Mouse (Mus musculus) MN1 (cell line): ENCODE data around the gene Rad51c.
"Not testable (repeated sequence)": the region's sequence is repeated elsewhere in the genome, so short reads cannot be mapped to it uniquely, and the experiment has no call there.

Source experiments
- DNase-seq: peaks from one replicate; pipeline ENCODE4 v3.0.0-alpha.2; 2016; ENCODE audit warnings: low spot score

Rad51c gene

DNA sequence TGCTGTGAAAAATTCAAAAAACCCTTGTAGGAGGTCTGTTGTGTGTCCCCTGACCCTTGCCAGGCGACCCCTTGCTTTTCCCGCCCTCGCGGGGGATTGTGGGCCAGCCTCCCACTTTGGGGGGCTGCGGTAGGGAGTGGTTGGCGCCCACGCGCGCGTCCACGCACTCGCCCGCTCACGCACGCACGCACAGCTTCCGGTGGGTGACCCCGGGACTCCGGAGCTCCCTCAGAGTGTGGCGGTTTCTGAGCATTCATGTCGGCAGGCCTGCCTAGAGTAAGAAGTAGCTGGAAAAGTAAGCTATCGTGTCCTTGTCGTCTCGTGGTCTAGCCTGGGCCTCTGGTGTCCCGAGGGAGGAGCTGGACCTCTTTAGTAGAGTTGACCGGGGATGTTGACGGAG, at the start of gene Rad51c, which contains the start of gene Tex14:
Gene Rad51c (minus strand): TSS at position 79 of the 400 bp plus-strand sequence.
Gene Tex14 (plus strand): TSS at position 190 of the 400 bp plus-strand sequence.
- no peak for DNase-seq

DNA sequence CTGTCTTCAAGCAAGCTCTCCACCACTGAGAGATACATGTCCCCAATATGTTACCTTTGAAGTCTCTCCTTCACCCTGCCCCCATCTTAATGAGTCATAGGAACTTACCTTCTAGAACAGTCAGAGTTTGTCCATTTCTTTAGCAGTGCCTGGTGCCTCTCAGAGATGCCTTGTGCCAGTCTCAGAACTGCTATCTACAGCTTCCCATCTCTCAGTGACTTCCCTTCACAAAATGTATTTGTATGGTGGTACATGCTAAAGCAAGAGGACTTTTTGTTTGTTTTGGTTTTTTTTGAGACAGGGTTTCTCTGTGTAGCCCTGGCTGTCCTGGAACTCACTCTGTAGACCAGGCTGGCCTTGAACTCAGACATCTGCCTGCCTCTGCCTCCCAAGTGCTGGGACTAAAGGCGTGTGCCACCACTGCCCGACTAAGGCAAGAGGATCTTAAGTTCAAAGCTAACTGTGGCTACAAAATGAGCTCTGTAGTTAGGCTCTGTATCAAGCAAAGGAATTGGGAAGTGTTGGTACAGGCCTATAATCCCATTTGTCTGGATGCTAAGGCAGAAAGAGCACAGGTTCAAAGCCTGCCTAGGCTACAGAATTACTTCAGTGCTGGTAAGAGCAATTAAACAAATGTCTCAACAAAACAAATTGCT, 49.4 kb upstream of the Rad51c start:
- DNase-seq: no peak

DNA sequence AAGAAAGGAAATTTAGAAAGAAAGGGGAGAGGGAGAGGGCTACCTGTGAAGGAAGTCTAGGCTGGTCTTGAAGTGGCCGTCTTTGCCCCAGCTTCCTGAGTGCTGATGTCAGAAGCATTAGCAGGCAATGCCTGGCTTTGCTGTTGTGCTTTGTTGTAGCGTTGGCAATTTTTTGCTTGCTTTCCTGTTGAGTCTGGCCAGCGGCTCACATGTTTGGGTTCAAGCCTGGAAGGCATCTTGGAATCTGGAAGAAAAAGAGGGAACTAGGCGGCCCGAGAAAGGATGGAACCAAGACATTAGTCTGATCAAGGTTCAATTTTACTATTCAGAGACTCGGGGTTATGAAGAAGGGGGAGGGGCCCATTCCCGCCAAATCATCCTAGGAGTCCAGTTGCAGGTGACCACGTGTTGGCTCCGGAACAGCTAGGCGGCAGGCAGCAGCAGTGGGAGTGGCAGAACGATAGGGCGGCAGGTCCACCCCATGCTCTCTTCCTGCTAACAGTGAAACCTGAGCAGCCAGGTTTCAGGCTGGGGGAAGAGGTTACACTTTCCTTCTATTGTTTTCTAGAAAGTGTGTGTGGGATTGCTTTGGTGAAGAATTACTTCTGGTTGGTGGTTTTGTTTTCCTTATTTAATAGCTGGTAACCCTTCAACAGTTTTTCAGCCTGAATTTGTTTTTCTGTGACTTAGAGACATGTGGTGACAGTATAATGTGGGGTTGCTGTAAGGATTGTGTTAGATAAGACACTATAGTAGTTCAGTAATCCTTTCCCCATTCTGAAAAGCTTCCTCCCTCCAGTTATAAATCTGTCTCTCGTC, 48.7 kb upstream of the Rad51c start:
- no peak for DNase-seq

DNA sequence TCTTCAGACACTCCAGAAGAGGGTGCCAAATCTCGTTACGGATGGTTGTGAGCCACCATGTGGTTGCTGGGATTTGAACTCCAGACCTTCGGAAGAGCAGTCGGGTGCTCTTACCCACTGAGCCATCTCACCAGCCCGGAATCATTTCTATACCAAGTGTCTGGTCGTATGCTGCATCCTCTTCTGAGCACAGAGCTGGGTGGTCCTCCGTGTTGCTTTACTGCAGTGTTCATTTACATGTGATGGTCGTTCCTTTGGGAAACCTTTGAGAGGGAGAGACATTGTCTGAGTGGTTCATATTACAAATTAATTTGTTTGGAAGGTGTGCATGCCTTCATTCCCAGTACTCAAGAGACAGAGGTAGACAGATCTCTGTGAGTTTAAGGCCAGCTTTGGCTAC, 48.0 kb upstream of the Rad51c start:
- DNase-seq: not testable (repeated sequence)

DNA sequence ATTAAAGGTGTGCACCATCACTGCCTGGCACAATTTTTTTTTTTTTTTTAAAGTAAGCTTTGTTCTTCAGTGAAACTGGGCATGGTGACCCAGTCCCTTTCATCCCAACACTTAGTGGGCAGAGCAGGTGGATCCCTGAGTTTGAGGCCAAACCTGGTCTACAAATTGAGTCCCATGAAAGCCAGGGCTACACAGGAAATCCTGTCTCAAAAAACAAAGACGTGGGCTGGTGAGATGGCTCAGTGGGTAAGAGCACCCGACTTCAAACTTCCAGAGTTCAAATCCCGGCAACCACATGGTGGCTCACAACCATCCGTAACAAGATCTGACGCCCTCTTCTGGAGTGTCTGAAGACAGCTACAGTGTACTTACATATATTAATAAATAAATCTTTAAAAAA, 45.1 kb upstream of the Rad51c start:
- peak; percentile 42 for DNase-seq

DNA sequence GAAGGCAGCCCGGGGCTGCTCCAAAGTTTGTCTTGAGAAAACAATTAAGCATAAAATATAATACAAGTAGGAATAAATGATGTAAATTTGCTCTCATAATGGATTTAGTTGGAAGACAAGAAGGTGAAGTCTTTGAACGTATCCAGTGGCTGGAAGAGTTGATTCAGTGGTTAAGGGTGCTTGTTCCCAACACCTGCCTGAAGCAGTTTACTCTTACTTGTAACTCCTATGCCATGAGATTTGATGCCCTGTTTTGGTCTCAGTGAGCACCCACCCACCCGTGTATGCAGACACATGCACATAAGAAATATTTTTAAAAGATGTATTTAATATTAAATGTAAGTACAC, 44.4 kb upstream of the Rad51c start:
- DNase-seq: no peak

DNA sequence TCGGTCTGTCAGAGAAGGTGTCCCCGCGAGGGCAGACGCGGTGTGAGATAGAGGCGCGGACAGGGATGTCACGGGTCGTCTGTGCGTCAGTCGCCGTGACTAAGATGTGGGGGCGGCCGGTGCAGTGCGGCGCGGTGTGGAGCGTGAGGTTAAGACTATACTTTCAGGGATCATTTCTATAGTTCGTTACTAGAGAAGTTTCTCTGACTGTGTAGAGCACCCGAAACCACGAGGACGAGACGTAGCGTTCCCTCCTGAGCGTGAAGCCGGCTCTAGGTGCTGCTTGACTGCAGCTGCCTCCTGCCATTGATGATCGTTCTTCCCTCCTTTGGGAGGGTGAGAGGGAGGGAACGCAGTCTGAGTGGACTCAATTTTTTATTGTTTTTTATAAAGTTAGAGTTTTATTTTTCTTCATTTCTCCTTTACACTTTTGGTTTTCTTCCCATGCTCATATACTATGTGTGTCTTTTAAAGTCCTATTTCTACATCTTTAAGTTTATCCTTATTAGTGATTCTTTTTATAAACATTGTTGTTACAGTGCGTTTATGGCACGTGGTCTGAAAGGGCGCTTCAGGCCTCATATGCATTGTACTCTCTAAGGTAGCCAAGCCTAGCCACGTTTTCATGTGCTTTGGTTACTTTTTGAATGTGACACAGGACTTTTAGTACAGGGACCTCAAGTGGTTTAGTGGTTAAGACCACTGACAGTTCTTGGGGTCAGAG, 43.9 kb upstream of the Rad51c start:
- peak; percentile 91 for DNase-seq

DNA sequence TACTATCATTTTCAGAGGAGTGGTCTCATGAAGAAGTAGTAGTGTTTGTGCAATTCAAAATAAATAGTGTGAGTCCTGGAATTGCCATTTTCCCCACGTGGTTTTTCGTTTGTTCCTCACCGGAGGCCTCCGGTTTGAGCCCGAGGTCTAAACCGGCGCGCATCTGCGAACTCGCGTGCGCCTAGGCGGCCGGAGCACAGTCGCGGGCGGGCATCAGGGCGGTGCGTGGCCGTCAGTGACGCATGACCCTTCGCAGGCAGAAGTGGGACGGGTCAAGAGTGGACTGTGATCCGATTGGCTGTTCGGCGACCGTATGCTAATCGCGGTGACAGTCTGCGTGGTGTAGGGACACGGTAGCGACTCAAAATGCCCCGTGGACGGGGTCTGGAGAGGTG, 43.3 kb upstream of the Rad51c start:
- DNase-seq: peak; percentile 79

DNA sequence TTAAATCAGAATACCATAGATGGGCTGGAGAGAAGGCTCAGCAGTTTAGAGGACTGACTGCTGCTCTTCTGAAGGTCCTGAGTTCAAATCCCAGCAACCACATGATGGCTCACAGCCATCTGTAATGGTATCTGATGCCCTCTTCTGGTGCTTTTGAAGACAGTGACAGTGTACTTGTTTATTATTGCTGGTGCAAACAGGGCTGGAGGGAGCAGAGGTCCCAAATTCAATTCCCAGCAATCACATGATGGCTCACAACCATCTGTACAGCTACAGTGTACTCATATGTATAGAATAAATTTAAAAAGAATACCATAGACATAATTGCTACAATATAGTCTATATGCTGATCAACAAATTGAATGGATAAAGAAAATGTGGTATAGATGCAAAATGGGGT, 42.7 kb upstream of the Rad51c start:
- no peak for DNase-seq

DNA sequence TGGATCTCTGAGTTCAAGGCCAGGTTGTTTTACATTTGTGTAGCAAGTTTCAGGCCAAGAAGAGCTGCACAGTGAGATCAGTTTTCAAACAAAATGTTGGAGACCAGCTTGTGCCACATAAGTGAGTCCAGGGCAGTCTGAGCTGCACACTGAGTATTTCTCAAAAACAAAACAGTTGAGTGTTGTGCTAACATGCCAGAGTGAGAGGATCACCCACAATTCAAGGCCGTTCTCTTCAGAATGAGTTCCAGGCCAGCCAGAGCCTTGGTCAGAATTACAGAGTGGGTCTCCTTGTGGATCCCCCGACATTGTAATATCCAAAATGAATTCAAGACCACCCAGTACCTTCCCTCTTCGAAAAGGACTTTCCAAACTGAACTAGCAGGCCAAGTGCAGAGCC, 41.4 kb upstream of the Rad51c start:
- no peak for DNase-seq

DNA sequence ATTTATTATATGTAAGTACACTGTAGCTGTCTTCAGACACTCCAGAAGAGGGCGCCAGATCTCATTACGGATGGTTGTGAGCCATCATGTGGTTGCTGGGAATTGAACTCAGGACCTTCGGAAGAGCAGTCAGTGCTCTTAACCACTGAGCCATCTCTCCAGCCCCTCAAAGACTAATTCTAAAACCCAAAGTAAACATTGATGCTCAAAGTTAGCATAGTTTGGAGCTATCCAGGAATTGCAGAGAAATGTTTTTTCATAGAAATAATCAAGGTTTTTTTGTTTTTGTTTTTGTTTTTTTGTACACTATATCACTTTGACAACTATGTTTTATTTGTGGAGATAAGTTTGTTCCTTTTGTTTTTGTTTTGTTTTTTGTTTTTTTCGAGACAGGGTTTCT, 40.8 kb upstream of the Rad51c start:
- not testable (repeated sequence) for DNase-seq

DNA sequence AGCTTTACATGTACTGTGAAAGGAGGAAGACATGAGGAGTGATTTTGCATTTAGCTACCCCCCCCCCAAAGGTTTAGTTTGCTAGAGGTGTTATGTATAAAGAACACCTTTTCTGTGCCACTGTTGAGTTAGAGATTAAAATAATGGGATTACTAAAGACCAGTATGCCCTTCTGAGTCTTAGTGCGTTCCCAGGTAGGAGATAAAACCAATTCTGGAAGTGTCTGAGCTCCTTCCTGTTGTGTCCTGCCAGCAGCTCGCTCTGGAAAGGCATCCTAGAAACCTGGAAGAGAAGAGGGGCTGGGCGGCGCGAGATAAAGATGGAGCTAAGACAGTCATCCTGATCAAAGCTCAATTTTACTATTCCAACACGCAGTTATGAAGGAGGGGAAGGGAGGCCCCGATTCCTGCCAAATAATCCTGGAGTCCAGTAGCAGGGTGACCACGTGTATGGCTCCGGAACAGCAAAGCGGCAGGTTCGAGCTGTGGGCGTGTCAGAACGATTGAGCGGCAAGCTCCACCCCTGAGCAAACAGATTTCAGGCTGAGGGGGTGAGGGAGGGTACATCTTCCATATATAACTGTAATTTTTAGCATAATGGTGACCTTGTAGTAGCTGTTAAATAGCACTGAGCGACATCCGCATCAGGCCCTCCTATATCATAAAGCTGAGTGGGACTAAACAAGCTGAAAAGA, 40.1 kb upstream of the Rad51c start:
- no peak for DNase-seq

DNA sequence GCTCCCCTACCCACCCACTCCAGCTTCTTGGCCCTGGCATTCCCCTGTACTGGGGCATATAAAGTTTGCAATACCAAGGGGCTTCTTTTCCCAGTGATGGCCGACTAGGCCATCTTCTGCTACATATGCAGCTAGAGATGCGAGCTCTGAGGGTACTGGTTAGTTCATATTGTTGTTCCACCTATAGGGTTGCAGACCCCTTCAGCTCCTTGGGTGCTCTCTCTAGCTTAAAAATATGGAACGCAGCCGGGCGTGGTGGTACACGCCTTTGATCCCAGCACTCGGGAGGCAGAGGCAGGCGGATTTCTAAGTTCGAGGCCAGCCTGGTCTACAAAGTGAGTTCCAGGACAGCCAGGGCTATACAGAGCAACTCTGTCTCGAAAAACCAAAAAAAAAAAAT, 39.3 kb upstream of the Rad51c start:
- not testable (repeated sequence) for DNase-seq

DNA sequence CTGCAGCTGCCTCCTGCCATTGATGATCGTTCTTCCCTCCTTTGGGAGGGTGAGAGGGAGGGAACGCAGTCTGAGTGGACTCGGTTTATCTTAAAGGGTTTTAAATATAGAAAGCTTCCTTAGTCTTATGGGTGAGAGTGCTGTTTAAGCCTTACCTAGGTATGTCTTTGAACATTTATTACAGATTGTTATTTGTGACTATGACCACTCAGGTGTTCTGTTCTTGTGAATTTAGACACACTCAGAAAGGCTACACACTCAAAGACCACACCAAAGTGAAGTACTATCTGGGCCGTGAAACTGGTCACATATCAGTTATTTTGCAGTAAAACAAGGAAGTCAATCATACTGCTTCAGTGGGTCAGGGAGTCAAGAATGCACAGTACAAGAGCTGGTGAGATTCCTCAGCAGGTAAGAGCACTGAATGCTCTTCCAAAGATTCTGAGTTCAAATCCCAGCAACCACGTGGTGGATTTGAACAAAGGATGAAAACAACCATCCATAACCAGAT, 38.7 kb upstream of the Rad51c start:
- DNase-seq: peak; percentile 90

DNA sequence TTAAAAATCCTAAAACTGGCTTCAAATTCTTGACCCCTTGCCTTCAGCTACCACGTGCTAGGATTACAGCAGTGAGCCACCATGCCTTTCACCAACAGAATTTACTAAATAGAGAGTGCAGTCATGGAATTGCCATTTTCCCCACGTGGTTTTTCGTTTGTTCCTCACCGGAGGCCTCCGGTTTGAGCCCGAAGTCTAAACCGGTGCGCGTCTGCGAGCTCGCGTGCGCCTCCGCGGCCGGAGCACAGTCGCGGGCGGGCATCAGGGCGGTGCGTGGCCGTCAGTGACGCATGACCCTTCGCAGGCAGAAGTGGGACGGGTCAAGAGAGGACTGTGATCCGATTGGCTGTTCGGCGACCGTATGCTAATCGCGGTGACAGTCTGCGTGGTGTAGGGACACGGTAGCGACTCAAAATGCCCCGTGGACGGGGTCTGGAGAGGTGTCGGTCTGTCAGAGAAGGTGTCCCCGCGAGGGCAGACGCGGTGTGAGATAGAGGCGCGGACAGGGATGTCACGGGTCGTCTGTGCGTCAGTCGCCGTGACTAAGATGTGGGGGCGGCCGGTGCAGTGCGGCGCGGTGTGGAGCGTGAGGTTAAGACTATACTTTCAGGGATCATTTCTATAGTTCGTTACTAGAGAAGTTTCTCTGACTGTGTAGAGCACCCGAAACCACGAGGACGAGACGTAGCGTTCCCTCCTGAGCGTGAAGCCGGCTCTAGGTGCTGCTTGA, 38.1 kb upstream of the Rad51c start:
- DNase-seq: peak; percentile 74

DNA sequence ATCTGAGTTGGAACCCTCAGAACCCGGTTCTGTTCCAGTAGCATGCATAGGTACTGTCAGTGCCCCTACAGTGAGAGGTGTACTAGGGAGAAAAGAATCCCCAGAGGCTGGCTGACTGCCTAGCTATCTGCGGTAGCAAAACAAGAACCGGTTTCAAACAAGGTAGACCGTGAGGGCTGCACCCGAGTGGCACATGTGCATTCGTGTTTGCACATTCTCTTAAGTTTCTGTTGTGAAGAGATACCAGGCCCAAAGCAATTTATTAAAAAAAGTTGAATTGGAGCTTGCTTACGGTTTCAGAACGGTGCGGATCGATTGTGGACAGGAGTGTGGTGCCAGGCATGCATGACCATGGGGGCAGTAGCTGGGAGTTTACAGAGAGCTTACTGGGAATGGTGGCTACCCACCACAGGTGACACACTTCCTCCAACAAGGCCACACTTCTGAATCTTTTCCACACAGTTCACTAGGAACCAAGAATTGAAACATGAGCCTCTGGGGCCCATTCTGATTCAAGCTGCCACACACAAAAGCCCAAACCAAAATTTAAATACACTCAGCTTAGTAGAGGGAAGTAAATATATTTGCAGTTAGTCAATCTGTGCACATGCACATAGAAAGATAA, 35.2 kb upstream of the Rad51c start:
- DNase-seq: no peak

DNA sequence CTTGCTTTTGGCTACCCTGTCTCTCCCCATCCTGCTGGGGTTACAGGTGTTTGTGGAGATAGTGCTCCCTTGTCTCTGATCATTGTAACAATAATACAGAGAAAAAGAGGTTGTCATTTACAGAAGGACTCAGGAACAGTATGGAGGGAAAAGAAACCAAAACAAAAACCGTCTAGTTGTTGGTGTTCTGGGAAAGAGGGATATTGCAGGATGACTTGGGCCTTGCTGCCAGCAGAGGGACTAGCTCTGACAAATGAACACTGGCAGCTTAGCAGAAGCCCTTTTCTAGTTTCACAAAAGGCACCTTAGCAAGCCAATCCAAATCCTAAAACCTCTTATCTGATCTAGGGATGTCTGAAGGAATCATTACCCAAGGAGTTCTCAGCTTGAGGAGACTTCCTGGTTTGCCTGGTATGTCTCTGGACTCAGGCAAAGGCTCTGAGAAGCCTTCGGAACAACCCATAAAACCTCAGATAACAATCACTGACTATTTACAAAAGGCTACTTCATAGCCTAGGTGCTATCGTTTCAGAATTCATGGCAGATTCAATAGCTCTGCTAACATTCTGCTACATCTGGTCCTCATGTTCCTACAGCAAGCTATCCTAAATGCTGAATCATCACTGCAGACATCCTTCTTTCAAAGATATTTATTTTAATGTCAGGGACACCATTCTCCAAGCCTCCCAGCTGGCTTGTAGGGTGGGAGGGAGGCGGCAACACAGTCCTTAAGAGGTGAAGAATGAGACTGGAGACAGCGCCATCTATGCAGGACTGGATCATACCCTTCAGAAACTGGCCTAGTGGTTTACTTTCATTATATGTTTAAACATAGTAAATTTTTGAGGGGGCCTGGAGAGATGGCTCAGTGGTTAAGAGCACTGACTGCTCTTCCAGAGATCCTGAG, 31.8 kb upstream of the Rad51c start:
- DNase-seq: no peak

DNA sequence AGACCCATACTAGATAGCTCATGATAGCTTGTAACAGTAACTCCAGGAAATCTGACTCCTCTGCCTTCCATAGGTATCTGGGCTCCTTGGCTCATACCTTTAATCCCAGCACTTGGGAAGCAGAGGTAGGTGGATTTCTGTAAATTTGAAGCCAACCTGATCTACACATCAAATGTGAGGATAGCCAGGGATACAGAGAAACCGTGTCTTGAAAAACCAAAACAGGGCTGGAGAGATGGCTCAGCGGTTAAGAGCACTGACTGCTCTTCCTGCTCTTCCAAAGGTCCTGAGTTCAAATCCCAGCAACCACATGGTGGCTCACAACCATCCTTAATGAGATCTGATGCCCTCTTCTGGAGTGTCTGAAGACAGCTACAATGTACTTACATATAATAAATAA, 30.4 kb upstream of the Rad51c start:
- not testable (repeated sequence) for DNase-seq

DNA sequence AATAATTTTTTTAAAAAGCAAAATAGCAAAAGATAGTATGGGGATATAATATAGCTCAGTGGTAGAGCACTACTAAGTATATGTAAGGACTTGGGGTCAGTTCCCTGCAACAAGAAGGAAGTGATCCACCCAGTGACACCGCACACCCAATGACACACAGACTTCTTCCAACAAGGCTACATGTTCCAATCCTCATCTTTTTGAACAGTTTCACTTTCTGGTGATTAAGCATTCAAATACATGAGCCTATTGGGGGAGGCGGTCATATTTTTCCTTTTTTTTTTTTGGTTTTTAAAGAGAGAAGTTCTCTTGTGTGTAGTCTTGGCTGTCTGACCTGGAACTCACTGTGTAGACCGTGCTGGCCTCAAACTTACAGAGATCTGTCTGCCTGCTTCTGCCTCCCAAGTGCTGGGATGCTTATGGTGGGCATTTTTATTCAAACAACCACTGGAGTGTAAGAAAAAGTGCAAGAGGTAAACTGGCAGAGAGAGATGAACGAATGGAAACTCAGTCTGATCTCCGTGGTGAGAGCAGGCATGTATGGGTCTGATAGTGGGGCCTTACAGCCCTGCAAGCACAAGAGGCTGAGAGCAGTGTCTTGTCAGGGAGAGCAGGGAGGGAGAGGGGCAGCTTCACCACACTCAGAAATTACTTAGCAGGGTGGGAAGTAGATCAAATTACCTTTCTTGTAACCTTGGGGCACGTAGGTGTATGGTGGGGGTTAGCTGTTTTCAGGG, 28.3 kb upstream of the Rad51c start:
- no peak for DNase-seq
